Mouse (Mus musculus) left cerebral cortex, postnatal 14 days (tissue): Measurements from ENCODE around the gene Spic. TPM values are rescaled to one million over a fixed set of nuclear protein-coding genes. Genes with fewer than 3 reads are reported as not detected.
"Not testable (repeated sequence)": the region's sequence is repeated elsewhere in the genome, so short reads cannot be mapped to it uniquely, and the experiment has no call there.

ENCODE experiments used
- DNase-seq, 2 experiments: peaks; one replicate each; pipeline ENCODE4 v3.0.0; 2021 to 2022; ENCODE audit warnings: low spot score in 2 of 2, mixed read lengths in 1 of 2
- intact Hi-C: fragments of 180-260 bp; cut with DNase I; formaldehyde crosslinking; loops from one replicate; pipeline ENCODE4 v1.15.1; 2025
- total RNA-seq, 2 experiments: library from RNA; stranded (reverse); gene quantifications; 2 replicates each; pipeline ENCODE4 v1.2.3; 2021

Spic gene
- total RNA-seq, 2 experiments from 2014 or later: not detected

GRCm38 (mm10) chr10:88669719-88670118 lies 15.1 kb downstream of the Spic start:
- peak; percentile 6 to 37 for DNase-seq
- intact Hi-C loops: loop anchor here (5.0 to 10.0 kb wide), 2 partner anchors 215 to 292 kb away; partner anchors contain the start of genes Dram1, Gnptab and Sycp3

GRCm38 (mm10) chr10:88663856-88664255 lies 21.0 kb downstream of the Spic start:
- intact Hi-C loops: loop anchor here (10.0 kb wide), 1 partner anchor 209 kb away; the partner anchor contains the start of gene Sycp3
- DNase-seq: not testable (repeated sequence)

DNA sequence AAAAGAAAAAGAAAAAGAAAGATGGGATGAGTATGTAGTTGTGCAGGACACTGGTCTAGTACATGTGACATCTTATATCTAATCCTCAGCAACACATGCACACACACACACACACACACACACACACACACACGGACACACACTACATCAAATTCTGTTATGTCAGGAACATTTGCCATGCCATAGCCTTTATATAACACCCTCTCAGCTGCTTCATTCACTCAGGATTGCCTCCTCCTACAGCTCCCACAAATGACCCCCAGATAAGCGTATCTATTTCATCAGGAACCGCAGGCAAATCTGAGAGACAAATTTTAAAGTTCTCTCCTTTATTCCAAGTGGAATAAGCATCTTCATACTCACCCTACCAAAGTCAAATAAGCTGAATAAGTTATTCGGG lies 25.9 kb downstream of the Spic start:
- intact Hi-C loops: no loop called here
- no peak for DNase-seq

- no peak for DNase-seq
- intact Hi-C loops: no loop called here
These were observed 39.4 kb downstream of the Spic start for GRCm38 (mm10) chr10:88645448-88645847.

DNA sequence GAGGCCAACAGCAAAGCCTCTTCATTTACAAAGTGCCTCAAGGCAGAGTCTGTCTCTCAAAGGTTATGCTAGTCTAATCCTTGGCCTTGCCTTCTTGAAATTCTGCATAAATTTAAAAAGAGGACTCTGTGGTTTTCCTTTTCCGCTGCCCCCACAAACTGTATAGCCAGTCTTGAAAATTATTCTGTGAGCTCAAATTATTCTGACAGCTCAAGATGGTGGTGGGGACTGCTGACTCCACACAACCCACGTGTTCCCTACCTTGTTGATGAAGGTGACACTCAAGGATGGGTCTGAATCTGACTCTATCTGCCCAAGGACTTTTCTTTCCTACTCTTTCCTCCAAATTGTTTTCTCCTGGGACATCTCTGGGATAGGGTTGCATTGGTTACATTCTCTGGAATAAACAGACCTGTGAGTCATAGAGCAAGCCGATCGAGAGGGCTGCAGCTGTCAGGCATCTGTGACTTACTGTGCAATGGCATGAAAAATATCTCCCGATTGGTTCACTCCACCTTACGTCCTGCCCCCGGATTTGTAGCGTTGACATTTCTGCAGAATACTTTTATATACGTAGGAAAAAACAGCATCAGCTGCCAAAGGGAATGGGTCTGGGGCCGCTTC lies 53.4 kb downstream of the Spic start:
- no peak for DNase-seq
- intact Hi-C loops: no loop called here

DNA sequence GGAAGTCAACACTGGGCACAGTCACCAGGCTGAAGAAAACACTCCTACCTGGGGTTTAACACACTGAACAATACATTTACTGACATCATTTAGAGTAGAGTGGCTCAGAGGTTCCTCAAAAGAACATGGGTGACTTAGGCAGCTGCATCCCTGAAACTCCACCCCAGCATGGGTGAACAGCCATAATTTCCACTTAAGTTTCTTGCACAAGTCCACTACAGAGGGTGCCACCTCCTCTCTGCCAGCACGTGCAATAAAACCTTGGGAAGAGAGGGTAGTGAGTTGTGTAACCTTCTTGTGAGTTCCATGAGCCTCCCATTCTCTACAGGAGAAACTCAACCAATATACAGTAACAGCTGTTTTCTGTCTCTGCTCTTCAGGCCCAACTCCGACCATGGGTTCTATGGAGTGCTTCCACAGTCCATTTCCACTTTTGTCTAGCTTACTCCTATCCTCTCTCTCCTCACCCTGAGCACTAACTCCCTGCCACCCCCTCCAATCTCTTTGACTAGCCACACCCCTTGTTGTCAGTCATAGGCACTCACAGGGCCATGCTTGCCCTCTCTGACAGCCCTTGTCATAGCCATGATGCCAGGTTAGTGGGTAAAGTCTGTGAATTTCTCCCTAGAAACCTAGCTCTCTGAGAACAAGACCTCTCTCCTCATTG lies 54.0 kb downstream of the Spic start:
- intact Hi-C loops: no loop called here
- DNase-seq: no peak

DNA sequence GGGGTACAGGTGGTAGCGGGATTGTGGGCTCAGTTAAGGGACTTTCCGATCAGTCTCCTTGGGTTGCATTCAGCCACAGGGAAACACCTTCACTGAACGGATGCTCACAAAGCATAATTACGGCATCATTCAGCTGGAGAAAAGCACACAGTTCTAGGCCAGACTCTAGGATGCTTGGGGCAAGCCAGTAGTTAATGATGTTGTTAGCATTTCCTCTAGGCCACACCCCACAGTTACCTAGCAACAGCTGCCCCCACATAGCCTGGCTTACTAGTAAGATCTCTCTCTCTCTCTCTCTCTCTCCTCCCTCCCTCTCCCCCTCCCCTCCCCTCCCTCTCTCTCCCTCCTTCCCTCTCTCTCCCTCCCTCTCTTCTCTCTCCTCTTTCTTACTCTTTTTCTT lies 57.8 kb downstream of the Spic start:
- DNase-seq: no peak
- intact Hi-C loops: no loop called here

GRCm38 (mm10) chr10:88626176-88626575 lies 58.6 kb downstream of the Spic start:
- intact Hi-C loops: no loop called here
- no peak for DNase-seq

Other genes with a start within 250 kb of the Spic start
- gene Sycp3, start 225.4 kb downstream of the Spic start, total RNA-seq: under 1 TPM in 1 of 2 experiments, not detected in 1; 0.40 TPM
- 10 to 100 TPM; 33.7 to 34.7 TPM for gene Chpt1, start 180.9 kb downstream of the Spic start, total RNA-seq
- 1 to 10 TPM; 5.5 to 6.2 TPM for gene Mybpc1, start 79.9 kb downstream of the Spic start, total RNA-seq
- 100 to 1,000 TPM; 114 to 119 TPM for gene Arl1, start 45.8 kb upstream of the Spic start, total RNA-seq
- 10 to 100 TPM; 16.2 to 17.4 TPM for gene Utp20, start 141.8 kb upstream of the Spic start, total RNA-seq
- not detected for gene Slc5a8, start 201.0 kb upstream of the Spic start, total RNA-seq